Mouse (Mus musculus) limb, embryonic 12.5 days (tissue): ENCODE measurements around the gene Rap1b. TPM values are rescaled to one million over a fixed set of nuclear protein-coding genes. Genes with fewer than 3 reads are reported as not detected.

Experiments
- ATAC-seq: fragments of 200-750 bp; cut with Nextera tagmentation; 2 replicates; pipeline ENCODE4 v1.8.0; 2017; ENCODE audit warnings: low read depth, moderate TSS enrichment; ENCODE audit not compliant: insufficient number of reproducible peaks, insufficient read depth, low FRiP score, low TSS enrichment
- H3K27ac ChIP-seq: fragments of 300-500 bp; sonication (generic); 2 replicates; pipeline ENCODE4 v1.5.1; 2016; ENCODE audit warnings: mild to moderate bottlenecking, moderate library complexity
- H3K27me3 ChIP-seq: fragments of 300-500 bp; sonication (generic); 2 replicates; pipeline ENCODE4 v1.6.1; 2016; ENCODE audit warnings: mild to moderate bottlenecking, moderate library complexity
- H3K36me3 ChIP-seq: fragments of 300-500 bp; sonication (generic); 2 replicates; pipeline ENCODE4 v1.6.1; 2016; ENCODE audit warnings: mild to moderate bottlenecking, moderate library complexity
- H3K4me1 ChIP-seq: fragments of 300-500 bp; sonication (generic); replicated peaks from 2 replicates; pipeline ENCODE4 v1.6.1; 2016
- H3K4me2 ChIP-seq: fragments of 300-500 bp; sonication (generic); 2 replicates; pipeline ENCODE4 v1.6.1; 2016; ENCODE audit warnings: mild to moderate bottlenecking, moderate library complexity
- H3K4me3 ChIP-seq: fragments of 300-500 bp; sonication (generic); replicated peaks from 2 replicates; pipeline ENCODE4 v1.5.1; 2016; ENCODE audit warnings: mild to moderate bottlenecking
- H3K9ac ChIP-seq: fragments of 300-500 bp; sonication (generic); replicated peaks from 2 replicates; pipeline ENCODE4 v1.6.1; 2016; ENCODE audit warnings: mild to moderate bottlenecking, moderate library complexity
- H3K9me3 ChIP-seq: fragments of 300-500 bp; sonication (generic); 2 replicates; pipeline ENCODE4 v1.6.1; 2016; ENCODE audit warnings: mild to moderate bottlenecking, moderate library complexity
- WGBS: fragments of 180-500 bp; shearing (Covaris S2); methylation state at CpG from one replicate; pipeline ENCODE4 v1.1.7; 2016; 5-methylcytosine and 5-hydroxymethylcytosine counted together
- polyA plus RNA-seq: library from polyadenylated mRNA; unstranded; fragments of >200 nt; fragmentation: Nextera tagmentation; extraction: Ambion mirVana; gene quantifications from 2 replicates; pipeline ENCODE4 v1.2.1, GENCODE M21; 2016

Gene Rap1b
- polyA plus RNA-seq, 1 experiment from 2014 or later, result 146 TPM

GRCm38 (mm10) chr10:117839737-117840136 is 6.1 kb downstream of the Rap1b start:
- WGBS, result 93% methylated on average over 3 of the region's 3 CpGs
- ATAC-seq, result no peak

GRCm38 (mm10) chr10:117838924-117839323 is 6.9 kb downstream of the Rap1b start:
- H3K27me3 ChIP-seq, result no peaks in the 10 kb centered on the region
- no peaks in the 10 kb centered on the region for H3K9me3 ChIP-seq
- H3K4me2 ChIP-seq, result no peak overlapping the region
- peaks cover 16% of the 10 kb centered on the region for H3K4me1 ChIP-seq
- ATAC-seq, result no peak
- H3K9ac ChIP-seq, result no peak overlapping the region
- H3K27ac ChIP-seq, result no peak overlapping the region
- no peaks in the 10 kb centered on the region for H3K36me3 ChIP-seq
- WGBS, result 87% methylated on average over 3 of the region's 3 CpGs
- H3K4me3 ChIP-seq, result no peak overlapping the region

More at GRCm38 (mm10) chr10:117839737-117840136, 6.1 kb downstream of the Rap1b start:
- Histone ChIP-seq H3K27ac (no peak overlapping the region; the same call in 1 of the 2 replicates), H3K4me1 (peaks cover 21% of the 10 kb centered on the region), H3K27me3 (no peaks in the 10 kb centered on the region), H3K4me2 (no peak overlapping the region), H3K9ac (no peak overlapping the region), H3K4me3 (no peak overlapping the region), H3K36me3 (no peaks in the 10 kb centered on the region), H3K9me3 (no peaks in the 10 kb centered on the region)

- Histone ChIP-seq H3K9me3 (no peaks in the 10 kb centered on the region), H3K4me1 (peaks cover 8% of the 10 kb centered on the region), H3K9ac (no peak overlapping the region), H3K4me3 (no peak overlapping the region), H3K27me3 (no peaks in the 10 kb centered on the region), H3K27ac (no peak overlapping the region), H3K36me3 (no peaks in the 10 kb centered on the region), H3K4me2 (no peak overlapping the region)
- no peak for ATAC-seq
- WGBS, result 84% methylated on average over 2 of the region's 2 CpGs
Measured at GRCm38 (mm10) chr10:117836354-117836753, 9.5 kb downstream of the Rap1b start.

DNA sequence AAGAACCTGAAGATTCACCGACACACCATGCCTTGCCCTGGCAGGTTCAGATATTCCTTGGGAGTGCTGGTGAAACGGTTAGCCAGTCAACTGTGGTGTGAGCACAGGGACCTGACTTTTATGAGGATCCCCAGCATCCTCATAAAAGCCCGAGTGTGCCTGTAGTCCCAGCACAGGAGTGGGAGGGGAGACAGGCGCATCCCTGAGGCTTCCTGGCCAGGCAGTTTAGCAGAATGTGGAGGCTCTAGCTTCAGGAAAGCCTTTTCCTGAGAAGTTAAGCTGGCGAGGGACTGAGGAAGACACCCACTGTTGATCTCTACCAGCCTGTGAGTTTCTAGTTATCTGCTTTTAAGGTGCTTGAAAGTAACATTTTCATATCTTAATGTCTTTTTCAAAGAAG is 10.4 kb downstream of the Rap1b start:
- peaks cover 8% of the 10 kb centered on the region for H3K4me1 ChIP-seq
- H3K27ac ChIP-seq, result no peak overlapping the region
- no peak overlapping the region for H3K4me2 ChIP-seq
- no peak for ATAC-seq
- H3K9me3 ChIP-seq, result no peaks in the 10 kb centered on the region
- no peak overlapping the region for H3K9ac ChIP-seq
- H3K4me3 ChIP-seq, result no peak overlapping the region
- no peaks in the 10 kb centered on the region for H3K36me3 ChIP-seq
- 38% methylated on average over 5 of the region's 5 CpGs for WGBS
- no peaks in the 10 kb centered on the region for H3K27me3 ChIP-seq

DNA sequence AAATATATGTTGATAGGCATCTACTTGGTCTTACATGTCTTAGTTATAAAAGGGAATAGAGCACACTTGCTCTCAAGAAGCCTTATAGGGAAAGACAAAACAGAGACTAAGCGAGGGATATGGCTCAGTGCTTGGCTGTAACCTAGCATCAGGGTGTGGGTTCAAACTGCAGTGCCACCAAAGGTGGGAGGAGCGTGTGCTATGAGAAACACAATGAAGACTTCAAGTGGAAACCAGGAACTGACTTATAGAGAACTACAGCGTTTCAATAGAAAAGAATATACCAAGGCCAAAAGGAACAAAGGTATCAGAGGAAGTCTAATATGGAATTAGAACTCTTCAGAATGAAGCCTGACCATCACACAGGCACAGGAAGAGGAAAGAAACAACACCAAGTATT is 15.0 kb downstream of the Rap1b start:
- whole genome bisulfite sequencing, result 91% methylated on average over 3 of the region's 3 CpGs
- Histone ChIP-seq H3K27ac (no peak overlapping the region), H3K27me3 (no peaks in the 10 kb centered on the region), H3K9me3 (no peaks in the 10 kb centered on the region), H3K4me1 (peaks cover 14% of the 10 kb centered on the region), H3K4me2 (no peak overlapping the region), H3K36me3 (no peaks in the 10 kb centered on the region), H3K9ac (no peak overlapping the region), H3K4me3 (no peak overlapping the region)
- no peak for ATAC-seq

DNA sequence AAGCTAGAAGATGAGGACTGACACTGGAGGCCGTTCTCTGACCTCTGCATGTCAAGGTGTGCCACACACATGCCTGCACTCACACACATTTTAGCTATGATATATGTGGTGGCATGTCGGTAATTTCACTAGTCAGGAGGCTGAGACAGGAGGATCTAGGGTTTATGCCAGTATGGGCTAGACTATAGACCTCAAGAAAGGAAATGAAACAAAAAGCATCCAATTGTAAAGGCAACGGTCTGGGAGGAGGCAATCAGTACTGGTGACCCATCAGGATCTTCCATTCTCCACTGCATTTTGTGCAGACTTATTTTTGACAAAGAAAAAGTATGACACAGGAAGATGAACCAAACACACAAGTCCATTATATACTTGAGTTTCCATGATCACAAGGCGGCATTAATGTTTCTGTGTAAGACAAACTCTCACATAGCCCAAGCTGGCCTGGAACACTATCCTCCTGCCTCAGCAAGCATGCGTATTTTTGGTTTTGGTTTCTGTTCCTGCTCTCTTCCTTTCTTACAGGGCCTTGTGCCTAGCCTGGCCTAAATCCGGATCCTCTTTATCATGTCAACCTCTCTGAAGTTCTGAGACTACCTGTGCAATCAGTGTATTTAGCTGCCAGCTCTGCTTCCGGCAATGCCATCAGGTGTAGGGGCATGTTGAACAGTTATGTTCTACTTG is 16.2 kb downstream of the Rap1b start:
- no peak overlapping the region for H3K4me2 ChIP-seq
- ATAC-seq, result no peak
- peaks cover 18% of the 10 kb centered on the region for H3K4me1 ChIP-seq
- no peaks in the 10 kb centered on the region for H3K27me3 ChIP-seq
- H3K27ac ChIP-seq, result no peak overlapping the region
- H3K9ac ChIP-seq, result no peak overlapping the region
- 93% methylated on average over 7 of the region's 7 CpGs for WGBS
- H3K36me3 ChIP-seq, result no peaks in the 10 kb centered on the region
- H3K4me3 ChIP-seq, result no peak overlapping the region
- H3K9me3 ChIP-seq, result no peaks in the 10 kb centered on the region

GRCm38 (mm10) chr10:117829022-117829421 is 16.8 kb downstream of the Rap1b start:
- Histone ChIP-seq H3K27me3 (no peaks in the 10 kb centered on the region), H3K9ac (no peak overlapping the region), H3K4me1 (peaks cover 20% of the 10 kb centered on the region), H3K4me3 (no peak overlapping the region), H3K27ac (no peak overlapping the region), H3K9me3 (no peaks in the 10 kb centered on the region), H3K4me2 (no peak overlapping the region), H3K36me3 (peaks cover 4% of the 10 kb centered on the region; the same call in 1 of the 2 replicates)
- ATAC-seq, result no peak
- 88% methylated on average over 4 of the region's 4 CpGs for WGBS

- peaks cover 20% of the 10 kb centered on the region for H3K4me1 ChIP-seq
- no peak overlapping the region for H3K4me3 ChIP-seq
- no peak overlapping the region for H3K9ac ChIP-seq
- no peaks in the 10 kb centered on the region for H3K9me3 ChIP-seq
- H3K4me2 ChIP-seq, result no peak overlapping the region
- no peak overlapping the region for H3K27ac ChIP-seq
- WGBS, result 70% methylated on average over 4 of the region's 4 CpGs
- ATAC-seq, result no peak
- peaks cover 8% of the 10 kb centered on the region for H3K36me3 ChIP-seq
- no peaks in the 10 kb centered on the region for H3K27me3 ChIP-seq
Measured at GRCm38 (mm10) chr10:117828536-117828935, 17.3 kb downstream of the Rap1b start.

DNA sequence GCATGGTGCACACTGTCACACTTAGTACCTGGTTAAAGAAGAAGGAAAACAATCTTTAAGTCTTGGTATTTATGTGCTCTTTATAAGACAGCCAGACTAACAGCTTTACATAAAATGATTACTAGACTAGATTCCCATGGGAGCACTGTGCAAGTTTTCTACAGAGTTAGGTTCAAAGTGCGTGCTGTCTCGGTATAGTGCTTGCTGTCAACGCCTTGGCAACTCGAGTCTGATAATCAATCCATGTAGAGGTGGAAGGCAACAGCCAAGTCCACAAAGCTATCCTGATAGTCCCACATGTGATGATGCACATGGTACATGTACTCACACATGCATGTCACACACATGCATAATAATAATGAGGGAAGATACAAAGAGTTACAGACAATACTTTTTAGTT is 21.2 kb downstream of the Rap1b start:
- WGBS, result 82% methylated on average over 4 of the region's 4 CpGs
- peaks cover 44% of the 10 kb centered on the region for H3K36me3 ChIP-seq
- H3K4me2 ChIP-seq, result no peak overlapping the region
- H3K27me3 ChIP-seq, result no peaks in the 10 kb centered on the region
- no peak overlapping the region for H3K27ac ChIP-seq
- H3K4me1 ChIP-seq, result peaks cover 20% of the 10 kb centered on the region
- ATAC-seq, result no peak
- no peak overlapping the region for H3K4me3 ChIP-seq
- no peaks in the 10 kb centered on the region for H3K9me3 ChIP-seq
- no peak overlapping the region for H3K9ac ChIP-seq

DNA sequence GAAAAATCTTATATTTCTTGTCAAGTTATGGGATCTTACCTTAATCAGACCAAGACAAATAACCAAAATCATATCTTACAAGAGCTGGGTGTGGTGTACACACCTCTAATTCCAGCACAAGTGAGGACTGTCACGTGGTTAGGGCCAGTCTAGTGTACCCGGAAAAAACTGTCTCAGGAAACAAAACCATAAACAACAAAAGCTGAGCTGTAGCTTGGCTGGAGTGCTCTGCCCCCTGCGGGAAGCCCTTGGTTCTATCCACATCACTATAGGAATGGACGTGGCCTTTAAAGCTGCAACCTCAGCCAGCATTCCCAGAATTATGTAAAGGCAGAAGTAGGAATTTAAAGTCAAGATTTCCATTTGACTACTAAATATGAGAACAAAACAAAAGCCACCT is 21.7 kb downstream of the Rap1b start:
- no peak for ATAC-seq
- Histone ChIP-seq H3K4me2 (no peak overlapping the region), H3K9ac (no peak overlapping the region), H3K9me3 (no peaks in the 10 kb centered on the region), H3K4me1 (peaks cover 20% of the 10 kb centered on the region), H3K36me3 (peaks cover 49% of the 10 kb centered on the region), H3K27ac (no peak overlapping the region), H3K27me3 (no peaks in the 10 kb centered on the region), H3K4me3 (no peak overlapping the region)
- 77% methylated on average over 4 of the region's 4 CpGs for WGBS

GRCm38 (mm10) chr10:117823321-117823720 is 22.5 kb downstream of the Rap1b start:
- no peaks in the 10 kb centered on the region for H3K9me3 ChIP-seq
- ATAC-seq, result no peak
- 84% methylated on average over 6 of the region's 6 CpGs for WGBS
- peaks cover 57% of the 10 kb centered on the region for H3K36me3 ChIP-seq
- H3K4me2 ChIP-seq, result no peak overlapping the region
- no peak overlapping the region for H3K4me3 ChIP-seq
- no peaks in the 10 kb centered on the region for H3K27me3 ChIP-seq
- H3K9ac ChIP-seq, result no peak overlapping the region
- no peak overlapping the region for H3K27ac ChIP-seq
- H3K4me1 ChIP-seq, result peaks cover 17% of the 10 kb centered on the region

DNA sequence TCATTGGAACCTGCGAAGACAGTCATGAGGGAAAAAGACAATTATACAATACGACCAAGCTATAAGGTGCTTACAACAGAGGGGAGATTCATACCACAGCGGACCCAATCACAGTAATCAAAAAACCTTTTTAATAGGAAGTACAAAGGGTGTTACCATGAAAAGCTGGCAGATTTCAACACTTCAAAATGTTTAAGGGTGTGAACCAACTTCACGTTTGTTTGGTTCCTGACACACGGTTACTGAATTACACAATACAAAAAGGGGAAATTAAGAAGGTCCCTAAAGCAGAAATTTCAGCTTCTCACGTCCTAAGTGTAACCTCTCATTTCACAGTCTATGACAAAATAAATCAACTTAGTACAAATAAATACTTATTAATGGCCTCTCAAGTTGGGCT is 27.2 kb downstream of the Rap1b start:
- WGBS, result 89% methylated on average over 6 of the region's 6 CpGs
- H3K9me3 ChIP-seq, result no peaks in the 10 kb centered on the region
- no peak overlapping the region for H3K4me2 ChIP-seq
- H3K27ac ChIP-seq, result no peak overlapping the region
- H3K27me3 ChIP-seq, result no peaks in the 10 kb centered on the region
- peaks cover 87% of the 10 kb centered on the region for H3K36me3 ChIP-seq
- no peak for ATAC-seq
- H3K9ac ChIP-seq, result no peak overlapping the region
- H3K4me1 ChIP-seq, result no peaks in the 10 kb centered on the region
- no peak overlapping the region for H3K4me3 ChIP-seq
